Mouse (Mus musculus) testis, adult 2 months (tissue): ENCODE results near the gene Adgrb3. TPM values are rescaled to one million over a fixed set of nuclear protein-coding genes. Genes with fewer than 3 reads are reported as not detected.
"Not testable (repeated sequence)": the region's sequence is repeated elsewhere in the genome, so short reads cannot be mapped to it uniquely, and the experiment has no call there.

ENCODE experiments used
- H3K27ac ChIP-seq: fragments of 200-500 bp; 2 replicates; pipeline ENCODE4 v1.5.1; 2012; ENCODE audit warnings: low read depth, low read length; ENCODE audit not compliant: control insufficient read depth, insufficient read depth
- H3K27me3 ChIP-seq: fragments of 200-500 bp; 2 replicates; pipeline ENCODE4 v1.6.1; 2012; ENCODE audit warnings: mild to moderate bottlenecking, low read length, moderate library complexity; ENCODE audit not compliant: control insufficient read depth, insufficient read depth
- H3K36me3 ChIP-seq: fragments of 200-500 bp; 2 replicates; pipeline ENCODE4 v1.6.1; 2012; ENCODE audit warnings: mild to moderate bottlenecking, low read length; ENCODE audit not compliant: control insufficient read depth, insufficient read depth
- H3K4me1 ChIP-seq: fragments of 200-500 bp; 2 replicates; pipeline ENCODE4 v1.6.1; 2012; ENCODE audit warnings: low read length; ENCODE audit not compliant: control insufficient read depth, insufficient read depth
- H3K4me3 ChIP-seq: fragments of 200-500 bp; 2 replicates; pipeline ENCODE4 v1.5.1; 2012; ENCODE audit warnings: low read depth, mild to moderate bottlenecking, low read length, moderate library complexity, mixed read lengths; ENCODE audit not compliant: control insufficient read depth
- CTCF ChIP-seq: fragments of 200-500 bp; IDR thresholded peaks from 2 replicates; pipeline ENCODE4 v1.5.1; 2012; ENCODE audit warnings: low read depth, mild to moderate bottlenecking, inconsistent platforms, low read length, moderate library complexity; ENCODE audit not compliant: control insufficient read depth, insufficient read depth, insufficient replicate concordance
- POLR2A ChIP-seq: fragments of 200-500 bp; IDR thresholded peaks from 2 replicates; pipeline ENCODE4 v1.6.1; 2012; ENCODE audit warnings: low read depth, mild to moderate bottlenecking, inconsistent platforms, low read length, moderate library complexity; ENCODE audit not compliant: control insufficient read depth
- polyA plus RNA-seq: library from polyadenylated mRNA; depleted of rRNA; stranded (reverse); fragments of >200 nt; gene quantifications from 2 replicates; pipeline ENCODE4 v1.2.3, GENCODE M21; 2012

The Adgrb3 gene
- polyA plus RNA-seq, 1 experiment: 0.40 TPM

DNA sequence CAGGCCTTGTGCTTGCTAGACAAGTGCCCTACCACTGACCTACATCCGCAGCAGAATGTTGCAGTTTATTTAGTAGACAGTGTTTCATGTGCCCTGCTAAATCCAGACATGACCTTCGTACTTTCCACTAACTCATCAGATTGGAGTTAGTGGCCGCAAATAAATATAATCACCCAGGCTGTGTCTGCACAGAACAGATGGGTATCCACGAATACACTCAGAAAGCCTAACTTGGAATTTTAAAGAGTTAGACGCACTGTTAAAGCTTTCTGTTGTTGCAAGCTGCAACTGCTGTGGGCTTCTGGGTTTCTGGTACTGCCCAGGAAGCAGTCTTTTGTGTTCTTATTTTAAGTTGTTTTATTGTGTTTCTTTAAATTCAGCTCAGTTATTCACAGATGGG lies 185.3 kb downstream of the Adgrb3 start:
- Histone ChIP-seq H3K27ac (no peak overlapping the region), H3K36me3 (no peaks in the 10 kb centered on the region), H3K27me3 (no peaks in the 10 kb centered on the region), H3K4me1 (no peaks in the 10 kb centered on the region), H3K4me3 (no peak overlapping the region)
- TF ChIP-seq CTCF (no peak), POLR2A (no peak)

DNA sequence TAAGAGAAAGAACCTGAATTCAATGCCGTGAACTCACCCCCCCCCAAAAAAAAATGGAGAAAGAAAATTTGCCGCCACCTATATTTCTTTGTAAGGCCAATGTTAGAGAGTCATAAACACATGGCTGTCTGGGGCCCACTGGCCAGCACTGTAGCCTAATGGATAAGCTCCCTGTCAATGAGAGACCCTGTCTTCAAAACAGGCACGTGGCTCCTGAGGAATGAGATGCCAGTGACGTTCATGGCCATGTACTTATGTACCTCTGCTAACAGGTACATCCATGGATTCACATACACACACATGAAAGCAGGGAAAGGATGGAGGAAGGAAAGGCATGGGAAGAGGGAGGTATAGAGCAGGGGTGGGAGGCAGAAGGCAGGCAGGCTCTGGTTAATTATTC lies 208.0 kb downstream of the Adgrb3 start:
- TF ChIP-seq POLR2A: no peak
- TF ChIP-seq CTCF: no peak
- H3K4me1 ChIP-seq: no peaks in the 10 kb centered on the region
- H3K27me3 ChIP-seq: no peaks in the 10 kb centered on the region
- H3K27ac ChIP-seq: no peak overlapping the region
- no peaks in the 10 kb centered on the region for H3K36me3 ChIP-seq
- H3K4me3 ChIP-seq: no peak overlapping the region

- H3K4me3 ChIP-seq: no peak overlapping the region
- no peak overlapping the region for H3K27ac ChIP-seq
- no peaks in the 10 kb centered on the region for H3K36me3 ChIP-seq
- no peaks in the 10 kb centered on the region for H3K27me3 ChIP-seq
- no peaks in the 10 kb centered on the region for H3K4me1 ChIP-seq
- TF ChIP-seq CTCF (no peak), POLR2A (no peak)
Observed at GRCm38 (mm10) chr1:25616954-25617353, 212.6 kb downstream of the Adgrb3 start.

- not testable (repeated sequence) for H3K27ac ChIP-seq, H3K4me1 ChIP-seq, H3K27me3 ChIP-seq
Observed at GRCm38 (mm10) chr1:25610776-25611175, 218.7 kb downstream of the Adgrb3 start.

DNA sequence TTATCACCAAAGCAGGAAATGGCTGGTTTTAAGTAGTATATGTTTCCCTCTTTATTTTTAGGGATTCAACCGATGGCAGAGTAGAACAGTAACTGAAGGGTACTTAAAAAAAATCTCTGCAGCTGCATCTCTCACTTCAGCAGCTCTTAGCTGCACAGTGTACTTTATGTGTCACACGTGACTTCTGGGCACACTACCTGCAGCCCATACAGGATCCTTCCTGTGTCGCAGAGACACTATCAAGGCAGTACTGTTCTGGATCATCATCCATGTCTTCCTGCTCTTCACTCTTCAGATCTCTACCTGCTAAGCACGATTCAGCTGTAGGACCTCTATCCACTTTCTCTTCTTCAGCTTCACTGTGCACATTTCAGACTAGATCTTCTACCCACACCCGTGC lies 230.6 kb downstream of the Adgrb3 start:
- Histone ChIP-seq H3K4me3 (no peak overlapping the region), H3K27ac (no peak overlapping the region), H3K36me3 (no peaks in the 10 kb centered on the region), H3K4me1 (no peaks in the 10 kb centered on the region), H3K27me3 (no peaks in the 10 kb centered on the region)
- no peak for TF ChIP-seq CTCF

More at GRCm38 (mm10) chr1:25610776-25611175, 218.7 kb downstream of the Adgrb3 start:
- not testable (repeated sequence) for H3K36me3 ChIP-seq, H3K4me3 ChIP-seq

GRCm38 (mm10) chr1:25588568-25589118 lies 240.9 kb downstream of the Adgrb3 start:
- Histone ChIP-seq H3K4me1 (no peaks in the 10 kb centered on the region), H3K27me3 (no peaks in the 10 kb centered on the region), H3K4me3 (no peak overlapping the region), H3K36me3 (no peaks in the 10 kb centered on the region), H3K27ac (no peak overlapping the region)
- no peak for TF ChIP-seq CTCF
- no peak for TF ChIP-seq POLR2A

GRCm38 (mm10) chr1:25581698-25582097 lies 247.8 kb downstream of the Adgrb3 start:
- Histone ChIP-seq H3K4me3 (no peak overlapping the region), H3K4me1 (no peaks in the 10 kb centered on the region), H3K36me3 (no peaks in the 10 kb centered on the region), H3K27me3 (no peaks in the 10 kb centered on the region), H3K27ac (no peak overlapping the region)
- TF ChIP-seq CTCF (no peak), POLR2A (no peak)

DNA sequence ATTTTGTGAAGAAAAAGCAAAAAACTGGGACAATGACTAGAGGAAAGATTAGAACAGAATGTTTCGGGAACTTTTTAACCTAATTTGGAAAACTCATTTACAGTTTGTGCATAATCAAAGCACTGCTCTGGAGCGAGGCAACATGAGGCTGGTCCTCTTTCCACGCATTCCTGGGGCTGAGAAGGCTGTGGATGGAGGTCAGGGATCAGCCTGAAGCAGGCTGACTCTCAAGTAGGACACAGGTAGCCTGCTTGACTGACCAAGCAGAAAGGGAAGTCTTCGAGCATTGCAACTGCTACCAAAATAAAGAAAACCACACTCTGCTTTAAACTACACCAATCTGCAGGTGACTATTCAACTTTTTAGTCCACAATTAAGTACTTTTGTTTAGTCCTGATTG lies 251.7 kb downstream of the Adgrb3 start:
- TF ChIP-seq CTCF: no peak
- TF ChIP-seq POLR2A: no peak
- Histone ChIP-seq H3K4me1 (no peaks in the 10 kb centered on the region), H3K4me3 (no peak overlapping the region), H3K27ac (no peak overlapping the region), H3K27me3 (no peaks in the 10 kb centered on the region), H3K36me3 (no peaks in the 10 kb centered on the region)
